Mouse (Mus musculus): ENCODE measurements around the gene Trim29. TPM values are rescaled to one million over a fixed set of nuclear protein-coding genes. Genes with fewer than 3 reads are reported as not detected.

The Trim29 gene
- polyA plus RNA-seq, 1 experiment from 2014 or later, result 0.21 TPM

GRCm38 (mm10) chr9:43313805-43314204 is 3.2 kb downstream of the Trim29 start:
- DNase-seq, result no peak
- no peaks in the 10 kb centered on the region for H3K27me3 ChIP-seq (ENCODE audit: insufficient read depth, low read length)
- TF ChIP-seq CTCF (IDR thresholded peaks at IDR 0.05; ENCODE audit: low read depth), result no peak
- H3K36me3 ChIP-seq (ENCODE audit: insufficient read depth), result no peaks in the 10 kb centered on the region
- H3K4me2 ChIP-seq, result no peak overlapping the region
- WGBS, result 71% methylated on average over 3 of the region's 3 CpGs
- H3K9me3 ChIP-seq (ENCODE audit: low read depth, low read length), result no peaks in the 10 kb centered on the region
- no peak overlapping the region for H3K9ac ChIP-seq
- H3K4me3 ChIP-seq (ENCODE audit: low read depth, low read length), result no peak overlapping the region
- no peaks in the 10 kb centered on the region for H3K4me1 ChIP-seq (ENCODE audit: insufficient read depth)
- ATAC-seq (ENCODE audit: insufficient read depth), result no peak
- no peak overlapping the region for H3K27ac ChIP-seq (ENCODE audit: low read depth)

GRCm38 (mm10) chr9:43315320-43315950 is 4.8 kb downstream of the Trim29 start:
- no peak overlapping the region for H3K9ac ChIP-seq
- H3K4me2 ChIP-seq, result no peak overlapping the region
- TF ChIP-seq CTCF (IDR thresholded peaks at IDR 0.05; ENCODE audit: low read depth), result no peak
- H3K9me3 ChIP-seq (ENCODE audit: low read depth, low read length), result no peaks in the 10 kb centered on the region
- H3K36me3 ChIP-seq (ENCODE audit: insufficient read depth), result no peaks in the 10 kb centered on the region
- no peak overlapping the region for H3K4me3 ChIP-seq (ENCODE audit: low read depth, low read length)
- no peak overlapping the region for H3K27ac ChIP-seq (ENCODE audit: low read depth)
- no peaks in the 10 kb centered on the region for H3K4me1 ChIP-seq (ENCODE audit: insufficient read depth)
- H3K27me3 ChIP-seq (ENCODE audit: insufficient read depth, low read length), result no peaks in the 10 kb centered on the region
- no peak for ATAC-seq (ENCODE audit: insufficient read depth)
- WGBS, result 48% methylated on average over 3 of the region's 3 CpGs
- DNase-seq, result no peak

DNA sequence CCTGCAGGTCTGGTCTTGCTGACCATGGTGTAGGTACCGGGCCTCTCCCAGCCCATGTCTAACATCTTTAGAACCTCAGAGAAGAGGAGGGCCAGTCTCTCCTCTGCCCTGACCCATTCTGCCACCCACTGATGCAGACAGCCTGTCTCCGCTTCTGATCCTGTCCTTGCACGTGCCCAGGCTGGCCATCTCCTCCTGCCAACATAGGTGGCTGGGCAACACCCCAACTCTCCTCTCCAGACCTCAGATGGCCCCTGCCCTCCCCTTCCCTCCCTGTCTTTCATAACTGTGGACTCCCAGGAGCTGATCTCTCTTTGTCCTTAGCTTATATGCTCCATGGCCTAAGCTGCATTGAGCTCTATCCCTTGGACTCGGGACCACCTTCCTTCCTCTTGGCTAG is 5.8 kb downstream of the Trim29 start:
- ATAC-seq (ENCODE audit: insufficient read depth) (no peak), DNase-seq (no peak)
- no peaks in the 10 kb centered on the region for H3K4me1 ChIP-seq (ENCODE audit: insufficient read depth)
- H3K9me3 ChIP-seq (ENCODE audit: low read depth, low read length), result no peaks in the 10 kb centered on the region
- no peaks in the 10 kb centered on the region for H3K36me3 ChIP-seq (ENCODE audit: insufficient read depth)
- no peaks in the 10 kb centered on the region for H3K27me3 ChIP-seq (ENCODE audit: insufficient read depth, low read length)
- no peak overlapping the region for H3K4me2 ChIP-seq
- TF ChIP-seq CTCF (IDR thresholded peaks at IDR 0.05; ENCODE audit: low read depth), result no peak
- no peak overlapping the region for H3K27ac ChIP-seq (ENCODE audit: low read depth)
- H3K4me3 ChIP-seq (ENCODE audit: low read depth, low read length), result no peak overlapping the region
- 89% methylated on average over 4 of the region's 4 CpGs for WGBS
- no peak overlapping the region for H3K9ac ChIP-seq

DNA sequence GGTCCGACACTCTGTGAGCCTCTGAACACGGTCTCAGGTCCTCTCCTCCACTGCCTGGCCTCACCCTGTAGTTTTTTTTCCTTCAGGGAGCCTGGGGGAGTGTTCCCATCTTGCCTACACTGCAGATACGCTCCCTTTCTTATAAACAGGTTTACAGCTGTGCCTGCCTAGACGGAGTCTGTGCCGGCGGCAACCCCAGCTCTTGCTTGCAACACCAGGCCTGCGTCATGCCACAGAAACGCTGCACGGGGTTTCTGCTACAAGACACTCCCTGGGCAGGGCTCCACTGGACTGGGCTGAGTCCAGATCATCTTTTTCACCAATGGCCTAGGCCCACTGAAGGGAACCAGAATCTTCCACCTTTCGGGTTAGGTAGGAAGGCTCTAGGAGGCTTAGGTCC is 8.0 kb downstream of the Trim29 start:
- Histone ChIP-seq H3K9ac (no peak overlapping the region), H3K4me3 (ENCODE audit: low read depth, low read length) (no peak overlapping the region), H3K9me3 (ENCODE audit: low read depth, low read length) (no peaks in the 10 kb centered on the region), H3K36me3 (ENCODE audit: insufficient read depth) (no peaks in the 10 kb centered on the region), H3K4me1 (ENCODE audit: insufficient read depth) (no peaks in the 10 kb centered on the region), H3K27me3 (ENCODE audit: insufficient read depth, low read length) (no peaks in the 10 kb centered on the region), H3K27ac (ENCODE audit: low read depth) (no peak overlapping the region), H3K4me2 (no peak overlapping the region)
- DNase-seq, result no peak
- ATAC-seq (ENCODE audit: insufficient read depth), result no peak
- TF ChIP-seq CTCF (IDR thresholded peaks at IDR 0.05; ENCODE audit: low read depth), result no peak
- 61% methylated on average over 10 of the region's 10 CpGs for WGBS

DNA sequence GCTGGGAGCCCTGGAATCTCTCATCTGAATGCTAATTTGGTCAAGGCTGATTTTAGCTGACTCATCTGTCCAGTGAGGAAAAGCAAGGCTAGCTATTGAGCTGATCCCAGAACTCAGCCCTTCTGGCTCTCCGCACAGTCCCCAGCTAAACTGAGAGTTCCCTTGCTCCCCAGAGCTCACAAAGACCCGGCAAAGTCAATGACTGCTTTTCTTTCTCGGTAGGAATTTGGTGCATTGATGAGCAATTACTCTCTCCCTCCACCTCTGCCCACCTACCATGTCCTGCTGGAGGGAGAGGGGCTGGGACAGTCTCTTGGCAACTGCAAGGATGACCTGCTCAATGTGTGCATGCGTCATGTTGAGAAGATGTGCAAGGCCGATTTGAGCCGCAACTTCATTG is 11.3 kb downstream of the Trim29 start:
- WGBS, result 72% methylated on average over 6 of the region's 6 CpGs
- no peaks in the 10 kb centered on the region for H3K4me1 ChIP-seq (ENCODE audit: insufficient read depth)
- H3K27me3 ChIP-seq (ENCODE audit: insufficient read depth, low read length), result no peaks in the 10 kb centered on the region
- no peak for DNase-seq
- no peak overlapping the region for H3K4me2 ChIP-seq
- no peak overlapping the region for H3K4me3 ChIP-seq (ENCODE audit: low read depth, low read length)
- H3K27ac ChIP-seq (ENCODE audit: low read depth), result no peak overlapping the region
- no peaks in the 10 kb centered on the region for H3K9me3 ChIP-seq (ENCODE audit: low read depth, low read length)
- H3K36me3 ChIP-seq (ENCODE audit: insufficient read depth), result no peaks in the 10 kb centered on the region
- no peak for TF ChIP-seq CTCF (IDR thresholded peaks at IDR 0.05; ENCODE audit: low read depth)
- no peak for ATAC-seq (ENCODE audit: insufficient read depth)
- H3K9ac ChIP-seq, result no peak overlapping the region

DNA sequence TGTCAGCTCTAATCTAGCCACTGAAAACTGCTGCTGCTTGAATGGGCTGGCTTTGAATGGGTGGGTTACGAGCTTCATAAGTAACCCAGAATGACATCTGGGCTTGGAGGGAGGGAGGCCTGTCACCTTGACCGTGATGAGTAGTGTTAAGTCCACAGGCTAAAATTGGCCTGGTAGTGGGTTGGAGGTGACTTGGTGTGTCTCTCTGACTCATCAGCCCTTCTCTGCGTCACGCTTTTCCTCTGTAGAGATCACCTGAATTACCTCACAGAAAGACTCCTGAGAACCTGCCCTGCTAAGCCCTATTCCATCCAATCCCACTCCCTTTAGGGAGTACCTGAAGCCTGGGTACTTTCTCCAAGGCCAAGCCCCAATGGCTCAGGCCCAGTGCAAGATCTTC is 12.0 kb downstream of the Trim29 start:
- no peak overlapping the region for H3K4me3 ChIP-seq (ENCODE audit: low read depth, low read length)
- no peak for TF ChIP-seq CTCF (IDR thresholded peaks at IDR 0.05; ENCODE audit: low read depth)
- no peak for DNase-seq

GRCm38 (mm10) chr9:43325486-43325885 is 14.8 kb downstream of the Trim29 start:
- no peak for ATAC-seq (ENCODE audit: insufficient read depth)
- 50% methylated on average over 3 of the region's 3 CpGs for WGBS
- H3K4me3 ChIP-seq (ENCODE audit: low read depth, low read length), result no peak overlapping the region
- no peak overlapping the region for H3K4me2 ChIP-seq
- no peaks in the 10 kb centered on the region for H3K4me1 ChIP-seq (ENCODE audit: insufficient read depth)
- H3K9me3 ChIP-seq (ENCODE audit: low read depth, low read length), result no peaks in the 10 kb centered on the region
- no peak overlapping the region for H3K9ac ChIP-seq
- H3K27me3 ChIP-seq (ENCODE audit: insufficient read depth, low read length), result no peaks in the 10 kb centered on the region
- H3K27ac ChIP-seq (ENCODE audit: low read depth), result no peak overlapping the region
- TF ChIP-seq CTCF (IDR thresholded peaks at IDR 0.05; ENCODE audit: low read depth), result no peak
- H3K36me3 ChIP-seq (ENCODE audit: insufficient read depth), result no peaks in the 10 kb centered on the region
- DNase-seq, result no peak

More for the DNA sequence above, 12.0 kb downstream of the Trim29 start:
- Histone ChIP-seq H3K4me2 (no peak overlapping the region), H3K9me3 (ENCODE audit: low read depth, low read length) (no peaks in the 10 kb centered on the region), H3K36me3 (ENCODE audit: insufficient read depth) (no peaks in the 10 kb centered on the region), H3K27ac (ENCODE audit: low read depth) (no peak overlapping the region), H3K4me1 (ENCODE audit: insufficient read depth) (no peaks in the 10 kb centered on the region), H3K9ac (no peak overlapping the region), H3K27me3 (ENCODE audit: insufficient read depth, low read length) (no peaks in the 10 kb centered on the region)
- 86% methylated on average over 4 of the region's 4 CpGs for WGBS
- ATAC-seq (ENCODE audit: insufficient read depth), result no peak
